Mouse (Mus musculus) kidney, embryonic 15.5 days (tissue): Measurements from ENCODE around the gene Trim61. TPM values are rescaled to one million over a fixed set of nuclear protein-coding genes. Genes with fewer than 3 reads are reported as not detected.

Experiments
- ATAC-seq: fragments of 200-750 bp; cut with Nextera tagmentation; replicated peaks from 2 replicates; pipeline ENCODE4 v1.8.0; 2017; ENCODE audit warnings: moderate TSS enrichment; ENCODE audit not compliant: low FRiP score
- H3K27ac ChIP-seq: fragments of 300-500 bp; sonication (generic); 2 replicates; pipeline ENCODE4 v1.5.1; 2015; ENCODE audit warnings: mild to moderate bottlenecking, inconsistent platforms
- H3K27me3 ChIP-seq: fragments of 300-500 bp; sonication (generic); 2 replicates; pipeline ENCODE4 v1.6.1; 2015; ENCODE audit warnings: inconsistent platforms
- H3K36me3 ChIP-seq: fragments of 300-500 bp; sonication (generic); 2 replicates; pipeline ENCODE4 v1.6.1; 2015; ENCODE audit warnings: inconsistent platforms
- H3K4me1 ChIP-seq: fragments of 300-500 bp; sonication (generic); 2 replicates; pipeline ENCODE4 v1.6.1; 2015; ENCODE audit warnings: inconsistent platforms
- H3K4me2 ChIP-seq: fragments of 300-500 bp; sonication (generic); 2 replicates; pipeline ENCODE4 v1.6.1; 2015; ENCODE audit warnings: moderate library complexity, mild to moderate bottlenecking, inconsistent platforms
- H3K4me3 ChIP-seq: fragments of 300-500 bp; sonication (generic); replicated peaks from 2 replicates; pipeline ENCODE4 v1.5.1; 2015; ENCODE audit warnings: mild to moderate bottlenecking, inconsistent platforms
- H3K9ac ChIP-seq: fragments of 300-500 bp; sonication (generic); 2 replicates; pipeline ENCODE4 v1.6.1; 2015; ENCODE audit warnings: mild to moderate bottlenecking, inconsistent platforms
- H3K9me3 ChIP-seq: fragments of 300-500 bp; sonication (generic); replicated peaks from 2 replicates; pipeline ENCODE4 v1.6.1; 2016; ENCODE audit warnings: inconsistent platforms
- whole genome bisulfite sequencing: fragments of 180-500 bp; shearing (Covaris S2); methylation state at CpG from one replicate; pipeline ENCODE4 v1.1.7; 2015; ENCODE audit warnings: mixed read lengths; 5-methylcytosine and 5-hydroxymethylcytosine counted together
- polyA plus RNA-seq: library from polyadenylated mRNA; unstranded; fragments of >200 nt; fragmentation: Nextera tagmentation; extraction: Ambion mirVana; gene quantifications from 2 replicates; pipeline ENCODE4 v1.2.1, GENCODE M21; 2015

Gene Trim61
- polyA plus RNA-seq, result 0.18 and 0.25 TPM in 2 replicates

- no peak for ATAC-seq
- Histone ChIP-seq H3K27ac (no peak within 1 kb of the TSS), H3K9ac (no peak within 1 kb of the TSS), H3K4me2 (no peak within 1 kb of the TSS), H3K4me3 (no peak within 1 kb of the TSS), H3K27me3 (no peaks in the 10 kb centered on the region), H3K9me3 (no peaks in the 10 kb centered on the region), H3K36me3 (no peaks in the 10 kb centered on the region), H3K4me1 (no peaks in the 10 kb centered on the region)
- 89% methylated on average over 8 of the region's 8 CpGs for WGBS
These were observed at the start of gene Trim61, which contains the start of gene Trim60 for GRCm38 (mm10) chr8:65018423-65018822. TSS of gene Trim61 (minus strand) at chr8:65018523. TSS of gene Trim60 (minus strand) at chr8:65018584.

GRCm38 (mm10) chr8:65067694-65068472 is 49.6 kb upstream of the Trim61 start:
- Histone ChIP-seq H3K27ac (no peak overlapping the region), H3K9me3 (no peaks in the 10 kb centered on the region), H3K4me2 (no peak overlapping the region), H3K9ac (no peak overlapping the region), H3K4me1 (0 out of 2 replicates have a peak, but pooled peaks cover 3% of the 10 kb centered on the region), H3K27me3 (no peaks in the 10 kb centered on the region), H3K4me3 (no peak overlapping the region), H3K36me3 (no peaks in the 10 kb centered on the region)
- WGBS, result 28% methylated on average over 10 of the region's 10 CpGs
- ATAC-seq, result no peak

- Histone ChIP-seq H3K27me3 (no peaks in the 10 kb centered on the region), H3K4me3 (no peak overlapping the region), H3K4me2 (no peak overlapping the region), H3K27ac (no peak overlapping the region), H3K4me1 (0 out of 2 replicates have a peak, but pooled peaks cover 3% of the 10 kb centered on the region), H3K9me3 (no peaks in the 10 kb centered on the region), H3K36me3 (no peaks in the 10 kb centered on the region), H3K9ac (no peak overlapping the region)
- no peak for ATAC-seq
- 87% methylated on average over 4 of the region's 4 CpGs for WGBS
These were observed 48.7 kb upstream of the Trim61 start for GRCm38 (mm10) chr8:65067031-65067430.

GRCm38 (mm10) chr8:65065622-65066021 is 47.3 kb upstream of the Trim61 start:
- Histone ChIP-seq H3K4me1 (no peaks in the 10 kb centered on the region), H3K36me3 (no peaks in the 10 kb centered on the region), H3K4me3 (no peak overlapping the region), H3K4me2 (no peak overlapping the region), H3K9ac (no peak overlapping the region), H3K9me3 (no peaks in the 10 kb centered on the region), H3K27me3 (no peaks in the 10 kb centered on the region), H3K27ac (no peak overlapping the region)
- whole genome bisulfite sequencing, result 94% methylated on average over 3 of the region's 3 CpGs
- no peak for ATAC-seq

GRCm38 (mm10) chr8:65064071-65064470 is 45.7 kb upstream of the Trim61 start:
- Histone ChIP-seq H3K4me3 (no peak overlapping the region), H3K9me3 (no peaks in the 10 kb centered on the region), H3K27ac (no peak overlapping the region), H3K27me3 (no peaks in the 10 kb centered on the region), H3K9ac (no peak overlapping the region), H3K36me3 (no peaks in the 10 kb centered on the region), H3K4me1 (no peaks in the 10 kb centered on the region), H3K4me2 (no peak overlapping the region)
- no peak for ATAC-seq
- 39% methylated on average over 2 of the region's 2 CpGs for WGBS

- Histone ChIP-seq H3K36me3 (no peaks in the 10 kb centered on the region), H3K9ac (no peak overlapping the region)
- 74% methylated on average over 4 of the region's 4 CpGs for WGBS
These were observed 43.9 kb upstream of the Trim61 start for GRCm38 (mm10) chr8:65062195-65062594.

GRCm38 (mm10) chr8:65056722-65057121 is 38.4 kb upstream of the Trim61 start:
- 93% methylated on average over 4 of the region's 4 CpGs for WGBS
- Histone ChIP-seq H3K27ac (no peak overlapping the region), H3K4me1 (0 out of 2 replicates have a peak, but pooled peaks cover 11% of the 10 kb centered on the region), H3K9ac (no peak overlapping the region), H3K9me3 (no peaks in the 10 kb centered on the region), H3K27me3 (no peaks in the 10 kb centered on the region), H3K4me2 (no peak overlapping the region), H3K4me3 (no peak overlapping the region), H3K36me3 (no peaks in the 10 kb centered on the region)
- ATAC-seq, result no peak

More at GRCm38 (mm10) chr8:65062195-65062594, 43.9 kb upstream of the Trim61 start:
- Histone ChIP-seq H3K4me2 (no peak overlapping the region), H3K4me1 (no peaks in the 10 kb centered on the region), H3K4me3 (no peak overlapping the region), H3K27ac (no peak overlapping the region), H3K27me3 (no peaks in the 10 kb centered on the region), H3K9me3 (no peaks in the 10 kb centered on the region)
- no peak for ATAC-seq

- H3K9ac ChIP-seq, result no peak overlapping the region
- 0 out of 2 replicates have a peak, but pooled peaks cover 11% of the 10 kb centered on the region for H3K4me1 ChIP-seq
- H3K27ac ChIP-seq, result peak overlapping the region; percentile 15; the same call in 1 of the 2 replicates
- ATAC-seq, result 0 out of 2 replicates have a peak, but pooled peaks have one; percentile 46
- H3K4me3 ChIP-seq, result no peak overlapping the region
- H3K36me3 ChIP-seq, result no peaks in the 10 kb centered on the region
- H3K27me3 ChIP-seq, result no peaks in the 10 kb centered on the region
- no peaks in the 10 kb centered on the region for H3K9me3 ChIP-seq
- 35% methylated on average over 5 of the region's 5 CpGs for WGBS
- H3K4me2 ChIP-seq, result no peak overlapping the region; the same call in 1 of the 2 replicates
These were observed 35.6 kb upstream of the Trim61 start for GRCm38 (mm10) chr8:65053968-65054367.

GRCm38 (mm10) chr8:65053554-65053953 is 35.2 kb upstream of the Trim61 start:
- Histone ChIP-seq H3K9me3 (no peaks in the 10 kb centered on the region), H3K4me2 (no peak overlapping the region), H3K27ac (no peak overlapping the region), H3K36me3 (no peaks in the 10 kb centered on the region), H3K9ac (no peak overlapping the region), H3K4me1 (0 out of 2 replicates have a peak, but pooled peaks cover 11% of the 10 kb centered on the region), H3K27me3 (no peaks in the 10 kb centered on the region), H3K4me3 (no peak overlapping the region)
- ATAC-seq, result no peak
- 60% methylated on average over 3 of the region's 3 CpGs for WGBS

- H3K9me3 ChIP-seq, result no peaks in the 10 kb centered on the region
- H3K36me3 ChIP-seq, result no peaks in the 10 kb centered on the region
- no peaks in the 10 kb centered on the region for H3K27me3 ChIP-seq
- H3K4me3 ChIP-seq, result no peak overlapping the region
- H3K27ac ChIP-seq, result no peak overlapping the region
- no peaks in the 10 kb centered on the region for H3K4me1 ChIP-seq
- no peak overlapping the region for H3K4me2 ChIP-seq
- ATAC-seq, result no peak
- 86% methylated on average over 4 of the region's 4 CpGs for WGBS
- no peak overlapping the region for H3K9ac ChIP-seq
These were observed 29.5 kb upstream of the Trim61 start for GRCm38 (mm10) chr8:65047801-65048200.

- Histone ChIP-seq H3K4me1 (no peaks in the 10 kb centered on the region), H3K9ac (no peak overlapping the region), H3K4me2 (no peak overlapping the region), H3K36me3 (no peaks in the 10 kb centered on the region), H3K27ac (no peak overlapping the region), H3K27me3 (no peaks in the 10 kb centered on the region), H3K4me3 (no peak overlapping the region), H3K9me3 (no peaks in the 10 kb centered on the region)
- ATAC-seq, result no peak
- 94% methylated on average over 4 of the region's 4 CpGs for WGBS
These were observed 28.9 kb upstream of the Trim61 start for GRCm38 (mm10) chr8:65047193-65047592.

GRCm38 (mm10) chr8:65046565-65046964 is 28.2 kb upstream of the Trim61 start:
- H3K4me3 ChIP-seq, result no peak overlapping the region
- H3K9me3 ChIP-seq, result no peaks in the 10 kb centered on the region
- no peaks in the 10 kb centered on the region for H3K4me1 ChIP-seq
- no peaks in the 10 kb centered on the region for H3K27me3 ChIP-seq
- H3K9ac ChIP-seq, result no peak overlapping the region
- 51% methylated on average over 5 of the region's 5 CpGs for WGBS
- ATAC-seq, result no peak
- no peak overlapping the region for H3K4me2 ChIP-seq
- H3K27ac ChIP-seq, result no peak overlapping the region
- no peaks in the 10 kb centered on the region for H3K36me3 ChIP-seq
